Mouse (Mus musculus) liver, embryonic 12.5 days (tissue): ENCODE results near the gene Trex1. TPM values are rescaled to one million over a fixed set of nuclear protein-coding genes. Genes with fewer than 3 reads are reported as not detected.

Source experiments
- ATAC-seq: fragments of 200-750 bp; cut with Nextera tagmentation; 2 replicates; pipeline ENCODE4 v1.8.0; 2017; ENCODE audit warnings: moderate number of reproducible peaks, mild to moderate bottlenecking, moderate library complexity
- H3K27ac ChIP-seq: fragments of 300-500 bp; sonication (generic); 2 replicates; pipeline ENCODE4 v1.5.1; 2016; ENCODE audit warnings: mild to moderate bottlenecking
- H3K27me3 ChIP-seq: fragments of 300-500 bp; sonication (generic); replicated peaks from 2 replicates; pipeline ENCODE4 v1.6.1; 2016; ENCODE audit warnings: mild to moderate bottlenecking, moderate library complexity
- H3K36me3 ChIP-seq: fragments of 300-500 bp; sonication (generic); 2 replicates; pipeline ENCODE4 v1.6.1; 2016; ENCODE audit warnings: mild to moderate bottlenecking, moderate library complexity
- H3K4me1 ChIP-seq: fragments of 300-500 bp; sonication (generic); 2 replicates; pipeline ENCODE4 v1.6.1; 2016
- H3K4me2 ChIP-seq: fragments of 300-500 bp; sonication (generic); 2 replicates; pipeline ENCODE4 v1.6.1; 2016; ENCODE audit warnings: mild to moderate bottlenecking, moderate library complexity
- H3K4me3 ChIP-seq: fragments of 300-500 bp; sonication (generic); 2 replicates; pipeline ENCODE4 v1.5.1; 2016; ENCODE audit warnings: mild to moderate bottlenecking, moderate library complexity
- H3K9ac ChIP-seq: fragments of 300-500 bp; sonication (generic); 2 replicates; pipeline ENCODE4 v1.6.1; 2016; ENCODE audit warnings: mild to moderate bottlenecking, moderate library complexity
- H3K9me3 ChIP-seq: fragments of 300-500 bp; sonication (generic); replicated peaks from 2 replicates; pipeline ENCODE4 v1.6.1; 2016; ENCODE audit warnings: mild to moderate bottlenecking, moderate library complexity
- WGBS: fragments of 180-500 bp; shearing (Covaris S2); methylation state at CpG from one replicate; pipeline ENCODE4 v1.1.7; 2016; ENCODE audit not compliant: insufficient replicate concordance; 5-methylcytosine and 5-hydroxymethylcytosine counted together
- polyA plus RNA-seq: library from polyadenylated mRNA; unstranded; fragments of >200 nt; fragmentation: Nextera tagmentation; extraction: Ambion mirVana; gene quantifications from 2 replicates; pipeline ENCODE4 v1.2.1, GENCODE M21; 2016

Gene Trex1
- polyA plus RNA-seq, 1 experiment from 2014 or later: 8.8 TPM

DNA sequence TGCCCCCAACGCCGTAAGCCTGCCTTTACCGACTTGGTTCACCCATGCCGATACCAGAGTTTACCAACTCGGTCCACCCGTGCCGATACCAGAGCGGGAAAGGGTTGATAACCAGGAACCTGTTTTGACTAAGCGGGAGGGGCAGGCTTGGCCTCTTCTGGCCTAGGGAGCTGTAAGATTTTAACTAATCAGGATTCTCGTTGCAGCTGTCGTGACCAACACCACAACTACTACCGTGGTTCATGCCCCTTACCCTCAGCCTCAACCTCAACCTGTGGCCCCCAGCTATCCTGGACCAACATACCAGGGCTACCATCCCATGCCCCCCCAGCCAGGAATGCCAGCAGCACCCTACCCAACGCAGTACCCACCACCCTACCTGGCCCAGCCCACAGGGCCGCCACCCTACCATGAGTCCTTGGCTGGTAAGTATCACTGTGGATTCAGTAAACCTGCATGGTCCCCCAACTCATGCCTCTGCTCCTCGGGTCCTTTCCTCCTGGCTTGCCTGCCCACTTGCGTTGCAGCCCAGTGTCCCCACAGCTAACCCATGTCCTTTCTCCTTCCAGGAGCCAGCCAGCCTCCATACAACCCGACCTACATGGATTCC lies 3.3 kb downstream of the Trex1 start:
- Histone ChIP-seq H3K4me3 (no peak overlapping the region), H3K9ac (no peak overlapping the region), H3K36me3 (peaks cover 38% of the 10 kb centered on the region), H3K27me3 (no peaks in the 10 kb centered on the region), H3K9me3 (no peaks in the 10 kb centered on the region), H3K4me1 (peaks cover 52% of the 10 kb centered on the region), H3K4me2 (no peak overlapping the region), H3K27ac (no peak overlapping the region)
- no peak for ATAC-seq
- WGBS: 83% methylated on average over 17 of the region's 17 CpGs

DNA sequence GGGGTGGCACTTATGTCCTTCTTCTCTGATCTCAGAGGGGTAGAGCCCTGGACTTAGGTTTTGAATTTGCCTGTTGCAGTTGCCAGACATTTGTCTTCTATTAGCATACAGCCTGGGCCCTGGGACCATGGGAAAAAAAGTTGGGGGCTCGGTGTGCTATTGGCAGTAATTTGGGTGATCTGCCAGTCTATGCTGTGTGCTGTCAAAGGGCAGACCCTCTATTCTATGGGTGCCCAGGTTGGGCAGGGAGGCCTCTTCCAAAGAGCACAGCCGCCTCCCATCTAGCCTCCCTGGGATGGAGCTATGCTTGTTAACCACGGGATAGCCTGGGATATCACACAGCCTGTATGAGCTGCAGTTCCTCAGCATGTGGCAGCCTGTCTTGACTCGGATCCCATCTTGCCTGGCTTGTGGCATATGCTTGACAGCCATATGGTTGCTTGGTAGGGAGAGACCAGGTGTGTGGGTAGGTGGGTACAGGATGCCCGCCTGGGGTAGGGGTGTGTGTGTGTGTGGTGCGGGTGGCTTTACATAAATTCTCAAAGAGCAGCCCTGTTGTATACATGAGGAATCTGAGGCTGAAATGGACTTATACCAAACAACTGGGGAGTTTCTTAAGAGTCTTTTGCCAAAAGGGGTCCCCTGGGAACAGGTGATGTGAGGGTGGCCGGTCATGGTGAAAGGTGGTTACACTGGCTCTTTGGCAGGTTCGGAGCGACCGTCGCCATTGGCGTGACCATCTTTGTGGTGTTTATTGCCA lies 4.1 kb downstream of the Trex1 start:
- Histone ChIP-seq H3K9ac (peak overlapping the region; percentile 50), H3K9me3 (no peaks in the 10 kb centered on the region), H3K4me3 (peak overlapping the region; percentile 40), H3K27me3 (no peaks in the 10 kb centered on the region), H3K36me3 (peaks cover 32% of the 10 kb centered on the region), H3K27ac (peak overlapping the region; percentile 45; the same call in 1 of the 2 replicates), H3K4me2 (peak overlapping the region; percentile 61), H3K4me1 (peaks cover 52% of the 10 kb centered on the region)
- WGBS: 90% methylated on average over 12 of the region's 12 CpGs
- no peak for ATAC-seq

DNA sequence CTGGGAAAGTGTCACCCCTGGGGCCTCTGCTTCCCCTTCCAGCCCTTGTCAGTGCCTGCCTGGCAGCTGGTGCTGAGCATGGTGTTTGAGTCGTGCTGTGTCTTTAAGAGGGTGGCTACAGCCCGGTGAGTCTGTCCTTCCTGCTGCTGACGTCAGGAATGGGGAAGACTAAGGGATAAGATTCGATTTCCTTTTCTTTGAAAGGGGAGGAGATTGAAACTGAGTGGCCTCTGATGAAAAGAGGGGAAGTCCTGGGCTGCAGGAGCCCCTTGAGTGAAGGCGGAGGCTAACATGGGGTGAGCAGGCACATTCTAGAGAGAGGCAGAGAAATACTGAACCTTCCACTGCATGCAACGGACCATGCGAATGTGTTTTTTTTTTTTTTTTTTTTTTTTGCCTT lies 4.8 kb downstream of the Trex1 start:
- Histone ChIP-seq H3K27ac (peak overlapping the region; percentile 45), H3K4me1 (peaks cover 53% of the 10 kb centered on the region), H3K9ac (peak overlapping the region; percentile 50), H3K27me3 (no peaks in the 10 kb centered on the region), H3K36me3 (peaks cover 26% of the 10 kb centered on the region), H3K9me3 (no peaks in the 10 kb centered on the region), H3K4me2 (peak overlapping the region; percentile 61), H3K4me3 (peak overlapping the region; percentile 40)
- 2% methylated on average over 7 of the region's 7 CpGs for WGBS
- peak; percentile 52 for ATAC-seq

DNA sequence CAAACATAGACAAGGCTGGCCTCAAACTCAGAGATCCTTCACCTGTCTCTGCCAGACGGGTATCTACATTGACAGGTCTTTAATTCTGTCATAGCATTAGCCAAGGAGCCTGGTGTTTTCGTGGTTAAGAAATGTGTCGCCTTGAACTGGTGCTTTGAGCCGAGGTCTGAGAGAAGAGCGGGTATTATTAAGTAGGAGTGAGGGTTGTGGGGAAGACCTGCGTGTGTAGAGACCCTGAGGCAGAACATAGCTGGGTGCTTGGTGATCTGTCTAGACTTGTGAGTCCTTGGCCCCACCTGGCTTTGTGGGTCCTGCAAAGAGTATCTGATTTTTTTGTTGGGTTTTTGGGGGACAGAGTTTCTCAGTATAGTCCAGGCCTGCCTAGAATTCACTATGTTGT lies 5.7 kb downstream of the Trex1 start:
- Histone ChIP-seq H3K9me3 (no peaks in the 10 kb centered on the region), H3K4me1 (peaks cover 49% of the 10 kb centered on the region), H3K27ac (no peak overlapping the region), H3K27me3 (no peaks in the 10 kb centered on the region), H3K9ac (no peak overlapping the region), H3K36me3 (peaks cover 26% of the 10 kb centered on the region), H3K4me3 (no peak overlapping the region), H3K4me2 (no peak overlapping the region)
- WGBS: 66% methylated on average over 6 of the region's 6 CpGs
- no peak for ATAC-seq

DNA sequence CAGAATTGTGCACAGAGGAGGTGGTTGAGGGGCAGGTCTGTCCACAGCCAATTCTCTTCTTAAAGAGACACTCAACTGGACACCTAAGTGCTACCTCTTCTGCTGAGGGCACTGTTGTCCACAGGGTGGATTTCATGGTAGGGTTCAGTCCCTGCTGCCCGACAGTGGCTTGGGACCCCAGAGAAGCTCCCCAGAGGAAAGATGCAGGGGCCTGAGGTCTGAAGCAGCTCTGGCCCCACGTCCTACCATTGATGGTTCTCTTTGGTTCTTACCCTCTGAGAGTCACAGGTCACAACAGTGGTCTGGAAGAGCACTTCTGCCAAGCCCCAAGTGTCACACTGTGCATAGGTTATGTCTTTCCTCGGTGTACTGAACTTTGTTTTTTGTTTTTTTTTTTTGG lies 6.2 kb downstream of the Trex1 start:
- Histone ChIP-seq H3K27me3 (no peaks in the 10 kb centered on the region), H3K9ac (no peak overlapping the region), H3K4me1 (peaks cover 45% of the 10 kb centered on the region), H3K36me3 (peaks cover 23% of the 10 kb centered on the region), H3K4me3 (no peak overlapping the region), H3K9me3 (no peaks in the 10 kb centered on the region), H3K4me2 (no peak overlapping the region), H3K27ac (no peak overlapping the region)
- no peak for ATAC-seq
- WGBS: 65% methylated on average over 3 of the region's 3 CpGs

DNA sequence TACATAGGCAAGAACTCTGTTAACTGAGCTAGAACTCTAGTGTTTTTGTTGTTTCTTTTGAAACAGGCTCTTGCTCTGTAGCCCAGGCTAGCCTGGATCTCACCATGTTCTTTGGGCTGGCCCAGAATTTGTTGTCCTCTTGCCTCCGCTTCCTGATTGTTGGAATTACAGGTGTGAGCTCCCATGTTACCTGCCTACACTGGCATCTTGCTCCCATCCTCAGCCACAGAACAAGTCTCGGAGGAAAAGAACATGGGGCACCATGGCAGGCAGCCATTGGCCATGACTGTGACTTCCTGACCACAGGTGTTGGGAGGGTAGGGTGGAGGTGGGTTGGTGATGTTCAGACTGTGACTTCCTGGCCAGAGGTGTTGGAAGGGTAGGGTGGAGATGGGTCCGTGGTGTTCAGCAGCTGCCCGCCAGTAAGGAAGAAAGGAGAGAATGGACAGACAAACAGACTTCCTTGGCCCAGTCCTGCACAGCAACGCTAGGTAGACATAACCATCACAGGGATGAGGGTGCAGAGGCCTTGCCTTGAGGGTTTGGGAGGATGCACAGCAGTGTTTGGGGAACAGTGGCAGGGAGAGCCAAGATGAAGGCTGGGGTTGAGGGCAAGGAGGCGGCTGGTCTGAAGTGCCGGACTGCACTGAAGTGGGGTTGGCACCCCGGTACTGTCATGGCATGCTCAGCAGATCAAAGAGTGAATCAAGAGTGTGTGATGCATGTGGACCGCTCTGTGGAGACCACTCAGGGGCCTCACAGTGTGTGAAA lies 6.9 kb downstream of the Trex1 start:
- no peak overlapping the region for H3K4me3 ChIP-seq
- ATAC-seq: no peak
- H3K27ac ChIP-seq: no peak overlapping the region
- H3K9ac ChIP-seq: no peak overlapping the region
- 78% methylated on average over 9 of the region's 9 CpGs for WGBS
- no peaks in the 10 kb centered on the region for H3K9me3 ChIP-seq
- H3K27me3 ChIP-seq: no peaks in the 10 kb centered on the region
- H3K4me1 ChIP-seq: peaks cover 38% of the 10 kb centered on the region
- H3K36me3 ChIP-seq: peaks cover 16% of the 10 kb centered on the region
- no peak overlapping the region for H3K4me2 ChIP-seq

DNA sequence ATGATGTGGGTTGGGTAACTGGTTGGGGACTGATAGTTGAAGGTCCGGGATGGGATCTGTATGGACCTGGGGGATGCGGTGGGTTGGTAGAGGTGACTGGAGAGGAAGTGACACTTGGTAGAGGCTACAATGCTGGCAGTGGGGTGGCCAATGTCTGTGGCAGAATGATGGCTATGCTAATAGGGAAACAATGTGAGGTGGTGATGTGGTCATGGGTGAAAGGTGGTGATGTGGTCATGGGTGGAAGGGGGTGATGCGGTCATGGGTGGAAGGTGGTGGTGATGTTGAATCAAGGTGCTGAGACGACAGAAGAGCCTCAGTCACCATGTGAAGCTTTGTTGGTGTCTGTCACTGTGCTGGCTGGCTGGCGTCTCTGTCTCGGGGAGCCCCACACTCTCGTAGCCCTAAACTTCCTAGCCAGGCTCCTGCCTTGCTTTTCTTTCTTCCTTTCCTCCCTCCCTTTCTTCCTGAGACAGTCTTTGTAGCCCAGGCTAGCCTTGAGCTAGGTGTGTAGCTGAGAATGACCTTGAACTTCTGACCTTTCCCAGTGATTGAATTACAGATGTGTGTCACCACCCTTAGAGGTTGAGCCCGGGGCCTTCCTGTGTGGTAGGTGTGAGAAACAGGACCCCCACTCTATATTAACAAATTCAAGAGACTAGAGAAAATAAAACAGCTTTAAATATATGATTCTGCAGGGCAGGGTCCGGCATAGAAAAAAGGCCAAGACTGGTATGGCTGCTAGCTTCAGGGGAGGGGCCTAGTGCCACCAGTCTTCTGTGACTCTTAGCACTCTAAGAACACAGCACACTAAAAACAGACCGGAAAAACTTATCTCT lies 7.7 kb downstream of the Trex1 start:
- Histone ChIP-seq H3K27me3 (no peaks in the 10 kb centered on the region), H3K4me2 (no peak overlapping the region), H3K9ac (no peak overlapping the region), H3K4me1 (peaks cover 37% of the 10 kb centered on the region), H3K4me3 (no peak overlapping the region), H3K36me3 (peaks cover 8% of the 10 kb centered on the region), H3K9me3 (no peaks in the 10 kb centered on the region), H3K27ac (no peak overlapping the region)
- ATAC-seq: no peak
- 75% methylated on average over 10 of the region's 10 CpGs for WGBS

DNA sequence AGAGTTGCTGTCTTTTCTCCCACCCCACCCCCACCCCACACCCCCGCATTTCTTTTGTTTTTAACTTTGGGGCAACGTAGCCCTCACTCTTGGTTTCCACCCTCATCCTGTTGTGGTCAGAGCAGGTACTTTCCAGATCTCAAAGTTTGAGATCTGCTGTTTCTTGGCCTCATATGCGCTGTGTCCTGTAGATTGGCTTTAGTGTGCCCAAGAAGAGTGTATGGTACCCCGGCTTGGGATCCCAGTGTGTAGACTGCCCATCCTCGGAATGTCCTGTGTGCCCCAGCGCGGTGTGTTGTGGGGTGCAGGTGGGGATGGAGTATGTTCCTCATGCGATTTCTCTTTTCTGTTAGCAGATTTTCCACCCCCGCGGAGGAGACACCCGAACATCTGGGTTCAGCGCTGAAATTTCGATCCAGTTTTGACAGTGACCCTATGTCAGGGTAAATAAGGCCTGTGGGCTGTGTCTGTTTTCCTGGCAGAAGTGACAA lies 8.5 kb downstream of the Trex1 start:
- WGBS: 68% methylated on average over 13 of the region's 13 CpGs
- Histone ChIP-seq H3K36me3 (no peaks in the 10 kb centered on the region), H3K27ac (no peak overlapping the region), H3K4me2 (no peak overlapping the region), H3K9me3 (no peaks in the 10 kb centered on the region), H3K9ac (no peak overlapping the region), H3K4me3 (no peak overlapping the region), H3K27me3 (no peaks in the 10 kb centered on the region), H3K4me1 (peaks cover 32% of the 10 kb centered on the region)
- ATAC-seq: no peak

DNA sequence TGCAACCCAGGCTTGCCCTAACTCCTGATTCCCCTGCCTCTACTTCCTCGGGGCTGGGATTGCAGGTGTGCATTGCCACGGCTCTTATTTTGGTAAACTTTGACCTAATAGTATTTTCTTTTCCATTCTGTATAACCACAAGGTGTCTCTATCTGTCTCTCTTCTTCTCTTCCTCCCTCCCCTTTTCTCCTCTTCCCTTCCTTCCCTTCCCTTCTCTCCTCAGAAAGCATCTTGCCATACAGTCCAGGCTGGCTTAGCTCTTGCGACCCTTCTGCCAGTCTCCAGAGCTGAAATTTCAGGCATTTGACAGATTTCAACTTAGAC lies 8.9 kb downstream of the Trex1 start:
- H3K9ac ChIP-seq: no peak overlapping the region
- H3K4me2 ChIP-seq: no peak overlapping the region
- no peak overlapping the region for H3K4me3 ChIP-seq
- H3K4me1 ChIP-seq: peaks cover 28% of the 10 kb centered on the region
- 75% methylated on average over 3 of the region's 3 CpGs for WGBS
- no peaks in the 10 kb centered on the region for H3K36me3 ChIP-seq
- H3K27ac ChIP-seq: no peak overlapping the region
- no peaks in the 10 kb centered on the region for H3K9me3 ChIP-seq
- ATAC-seq: no peak
- no peaks in the 10 kb centered on the region for H3K27me3 ChIP-seq

DNA sequence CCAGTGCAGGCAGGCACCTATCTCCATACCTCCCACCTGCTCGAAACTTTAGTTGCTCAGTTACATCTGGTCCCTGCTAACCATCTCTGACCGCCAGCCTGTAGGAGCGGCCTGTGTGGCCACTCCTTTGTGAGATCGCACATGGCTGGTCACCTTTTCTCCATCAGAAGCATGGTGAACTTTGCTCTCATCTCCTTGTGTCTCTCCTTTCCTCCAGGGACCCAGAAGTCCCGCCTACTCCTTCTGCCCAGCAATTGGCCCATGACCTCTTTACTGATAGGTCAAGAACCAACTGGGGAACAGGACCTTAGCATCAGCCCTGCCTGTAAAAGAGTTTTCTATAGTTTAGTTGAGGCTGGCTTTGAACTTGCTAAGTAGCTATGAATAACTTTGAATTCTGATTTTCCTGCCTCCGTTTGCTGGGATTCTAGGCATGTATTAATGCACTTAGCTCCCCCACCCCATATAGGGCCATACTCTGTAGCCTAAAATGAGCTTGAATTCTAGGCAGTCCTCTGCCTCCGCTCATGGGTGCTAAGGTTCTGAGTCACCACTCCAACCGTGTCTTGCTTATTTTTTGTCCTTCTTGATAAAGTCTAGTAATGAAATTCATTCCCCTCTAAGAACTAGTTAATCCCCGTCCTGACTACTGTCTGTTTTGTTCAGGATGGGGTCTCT lies 9.4 kb downstream of the Trex1 start:
- Histone ChIP-seq H3K4me3 (no peak overlapping the region), H3K9ac (no peak overlapping the region), H3K4me1 (peaks cover 23% of the 10 kb centered on the region), H3K27me3 (no peaks in the 10 kb centered on the region), H3K27ac (no peak overlapping the region), H3K9me3 (no peaks in the 10 kb centered on the region), H3K36me3 (no peaks in the 10 kb centered on the region), H3K4me2 (no peak overlapping the region)
- WGBS: 68% methylated on average over 9 of the region's 9 CpGs
- 0 out of 2 replicates have a peak, but pooled peaks have one; percentile 16 for ATAC-seq

DNA sequence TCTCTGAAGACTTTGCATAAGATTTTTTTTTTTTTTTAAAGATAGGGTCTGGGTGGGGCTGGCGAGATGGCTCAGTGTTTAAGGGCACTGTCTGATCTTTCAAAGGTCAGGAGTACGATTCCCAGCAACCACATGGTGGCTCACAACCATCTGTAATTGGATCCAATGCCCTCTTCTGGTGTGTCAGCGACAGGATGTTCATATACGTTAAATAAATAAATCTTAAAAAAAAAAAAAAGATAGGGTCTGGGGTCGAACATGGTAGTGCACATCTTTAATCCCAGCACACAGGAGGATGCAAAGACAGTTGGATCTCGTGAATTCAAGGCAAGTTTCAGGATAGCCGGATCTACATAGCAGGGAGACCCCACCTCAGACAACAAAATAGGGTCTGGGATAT lies 10.2 kb downstream of the Trex1 start:
- WGBS: 60% methylated on average over 7 of the region's 7 CpGs
- H3K27ac ChIP-seq: no peak overlapping the region
- no peak overlapping the region for H3K9ac ChIP-seq
- H3K36me3 ChIP-seq: no peaks in the 10 kb centered on the region
- peaks cover 14% of the 10 kb centered on the region for H3K4me1 ChIP-seq
- no peak overlapping the region for H3K4me3 ChIP-seq
- H3K27me3 ChIP-seq: no peaks in the 10 kb centered on the region
- H3K9me3 ChIP-seq: no peaks in the 10 kb centered on the region
- H3K4me2 ChIP-seq: no peak overlapping the region
- no peak for ATAC-seq
